Mouse (Mus musculus) gastrocnemius, postnatal 4 days (tissue): Measurements from ENCODE around the gene Tle4. TPM values are rescaled to one million over a fixed set of nuclear protein-coding genes. Genes with fewer than 3 reads are reported as not detected.

Experiments used
- DNase-seq, 2 experiments: peaks; one replicate each; pipeline ENCODE4 v3.0.0; 2021 to 2022; ENCODE audit warnings: low spot score in 2 of 2, mixed read lengths in 2 of 2
- total RNA-seq, 2 experiments: library from RNA; stranded (reverse); gene quantifications; 2 replicates each; pipeline ENCODE4 v1.2.3; 2021

Gene Tle4
- total RNA-seq, 2 experiments from 2014 or later, result 17.7 to 20.0 TPM

GRCm38 (mm10) chr19:14591809-14592535, 5.9 kb downstream of the Tle4 start:
- DNase-seq, result no peak

GRCm38 (mm10) chr19:14590154-14590553, 7.7 kb downstream of the Tle4 start:
- no peak for DNase-seq

GRCm38 (mm10) chr19:14588221-14589123, 9.4 kb downstream of the Tle4 start:
- DNase-seq, result no peak

GRCm38 (mm10) chr19:14586171-14586570, 11.7 kb downstream of the Tle4 start:
- DNase-seq, result no peak

GRCm38 (mm10) chr19:14585731-14586130, 12.1 kb downstream of the Tle4 start:
- no peak for DNase-seq

- no peak for DNase-seq
These were observed 12.6 kb downstream of the Tle4 start for GRCm38 (mm10) chr19:14585235-14585634.

- no peak for DNase-seq
These were observed 19.2 kb downstream of the Tle4 start for GRCm38 (mm10) chr19:14578698-14579097.

GRCm38 (mm10) chr19:14578016-14578415, 19.8 kb downstream of the Tle4 start:
- DNase-seq, result no peak

GRCm38 (mm10) chr19:14576311-14576710, 21.5 kb downstream of the Tle4 start:
- DNase-seq, result no peak

- DNase-seq, result no peak
These were observed 29.0 kb downstream of the Tle4 start for GRCm38 (mm10) chr19:14568879-14569278.

GRCm38 (mm10) chr19:14567081-14567480, 30.8 kb downstream of the Tle4 start:
- no peak for DNase-seq

GRCm38 (mm10) chr19:14566564-14567021, 31.3 kb downstream of the Tle4 start:
- no peak for DNase-seq

- no peak for DNase-seq
These were observed 32.3 kb downstream of the Tle4 start for GRCm38 (mm10) chr19:14565424-14566069.

GRCm38 (mm10) chr19:14563273-14563959, 34.4 kb downstream of the Tle4 start:
- no peak for DNase-seq

- no peak for DNase-seq
These were observed 50.0 kb downstream of the Tle4 start for GRCm38 (mm10) chr19:14547871-14548270.

- no peak for DNase-seq
These were observed 50.6 kb downstream of the Tle4 start for GRCm38 (mm10) chr19:14547133-14547842.

- DNase-seq, result no peak
These were observed 52.4 kb downstream of the Tle4 start for GRCm38 (mm10) chr19:14545485-14545884.

GRCm38 (mm10) chr19:14543305-14543704, 54.5 kb downstream of the Tle4 start:
- DNase-seq, result no peak

- no peak for DNase-seq
These were observed 57.2 kb downstream of the Tle4 start for GRCm38 (mm10) chr19:14540678-14541077.

GRCm38 (mm10) chr19:14536676-14537075, 61.2 kb downstream of the Tle4 start:
- DNase-seq, result no peak
